Mouse (Mus musculus): Measurements from ENCODE around the gene Gucy1a1.

GRCm38 (mm10) chr3:82051468-82051867 is 94.1 kb downstream of the Gucy1a1 start:
- TF ChIP-seq POLR2A (IDR thresholded peaks at IDR 0.05; ENCODE audit: insufficient read depth, low read depth, low read length) (no peak), CTCF (IDR thresholded peaks at IDR 0.05) (no peak)
